Mouse (Mus musculus) fibroblast of lung, adult 2 months (primary cell): ENCODE results near the gene Scaf11.
"Not testable (repeated sequence)": the region's sequence is repeated elsewhere in the genome, so short reads cannot be mapped to it uniquely, and the experiment has no call there.

ENCODE experiments used
- DNase-seq: peaks from one replicate; pipeline ENCODE4 v3.0.0-alpha.2; 2011; ENCODE audit warnings: low read depth

Scaf11 gene

GRCm38 (mm10) chr15:96460730-96461540 is at the start of gene Scaf11:
Gene Scaf11 (minus strand): TSS chr15:96460843.
- peak; percentile 87 for DNase-seq

- DNase-seq, result peak; percentile 35
Measured at GRCm38 (mm10) chr15:96507097-96507840, 46.6 kb upstream of the Scaf11 start.

- DNase-seq, result no peak
Measured at GRCm38 (mm10) chr15:96497646-96498045, 37.0 kb upstream of the Scaf11 start.

DNA sequence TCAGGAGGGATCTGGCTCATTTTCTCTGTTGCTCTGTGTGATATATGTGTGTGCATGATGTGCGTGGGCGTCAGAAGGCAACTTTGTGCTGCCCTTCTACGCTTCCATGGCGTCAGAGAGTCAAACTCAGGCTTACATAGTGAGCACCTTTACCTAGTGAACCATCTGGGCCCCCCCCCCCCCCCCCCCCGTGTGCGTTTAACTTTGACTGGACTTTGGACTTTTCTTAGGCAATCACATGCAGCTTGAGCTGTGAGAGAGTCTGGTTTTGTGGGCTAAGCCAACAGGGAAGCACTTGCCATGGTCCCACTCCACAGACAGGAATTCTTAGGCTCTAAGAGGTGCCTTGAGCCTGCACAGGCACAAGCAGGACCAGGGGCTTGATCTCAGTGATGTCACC is 33.6 kb upstream of the Scaf11 start:
- no peak for DNase-seq

DNA sequence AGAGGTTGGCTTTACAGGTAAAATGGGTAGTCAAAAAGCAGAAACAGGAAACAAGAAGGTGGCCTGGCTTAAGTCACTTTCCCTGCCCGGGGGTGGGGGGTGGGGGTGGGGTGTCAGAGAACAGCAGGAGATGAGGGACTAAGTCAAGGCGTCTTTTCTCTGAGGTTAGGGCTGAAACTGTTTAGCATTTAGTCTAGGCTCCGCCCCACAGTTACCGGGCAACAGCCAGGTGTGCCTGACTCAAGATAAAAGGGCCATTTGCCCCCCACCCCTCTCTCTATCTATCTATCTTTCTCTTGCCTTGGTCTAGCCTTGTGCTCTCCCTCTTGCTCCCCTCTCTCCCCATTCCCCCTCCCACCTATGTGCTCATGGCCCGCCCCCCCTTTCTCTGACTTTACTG is 32.9 kb upstream of the Scaf11 start:
- DNase-seq, result no peak

DNA sequence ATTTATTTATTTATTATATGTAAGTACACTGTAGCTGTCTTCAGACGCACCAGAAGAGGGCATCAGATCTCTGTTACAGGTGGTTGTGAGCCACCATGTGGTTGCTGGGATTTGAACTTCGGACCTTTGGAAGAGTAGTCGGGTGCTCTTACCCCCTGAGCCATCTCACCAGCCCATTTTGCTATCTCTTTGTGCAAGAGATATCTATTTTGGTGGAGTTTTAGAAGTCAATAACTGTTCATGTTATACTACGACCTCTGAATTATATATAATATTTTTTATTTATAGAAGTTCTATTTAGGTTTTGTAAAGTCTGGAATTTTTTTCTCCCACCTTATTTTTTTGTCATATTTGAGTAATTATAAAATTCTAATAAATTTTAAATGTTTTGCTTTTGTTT is 32.3 kb upstream of the Scaf11 start:
- not testable (repeated sequence) for DNase-seq

GRCm38 (mm10) chr15:96491861-96492641 is 31.4 kb upstream of the Scaf11 start:
- DNase-seq, result no peak

DNA sequence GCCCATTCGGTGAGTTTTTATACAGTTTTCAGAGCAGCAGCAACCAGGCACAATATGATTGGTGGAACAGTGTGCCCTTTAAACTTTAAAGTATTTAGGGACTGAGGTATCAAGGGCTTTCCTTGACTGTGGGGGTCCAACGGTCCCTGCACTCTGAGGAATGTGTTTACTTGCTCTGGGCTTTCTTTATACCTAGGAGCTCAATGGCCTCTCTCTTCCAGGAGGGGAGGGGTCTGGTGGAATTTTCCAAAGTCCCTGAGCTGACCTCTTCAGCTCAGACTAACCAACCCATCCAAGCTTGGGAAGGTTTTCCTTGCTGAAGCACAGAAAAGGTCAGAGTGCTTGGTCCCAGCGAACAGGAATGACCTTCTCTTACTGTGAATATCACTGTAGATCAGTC is 30.8 kb upstream of the Scaf11 start:
- DNase-seq, result no peak

DNA sequence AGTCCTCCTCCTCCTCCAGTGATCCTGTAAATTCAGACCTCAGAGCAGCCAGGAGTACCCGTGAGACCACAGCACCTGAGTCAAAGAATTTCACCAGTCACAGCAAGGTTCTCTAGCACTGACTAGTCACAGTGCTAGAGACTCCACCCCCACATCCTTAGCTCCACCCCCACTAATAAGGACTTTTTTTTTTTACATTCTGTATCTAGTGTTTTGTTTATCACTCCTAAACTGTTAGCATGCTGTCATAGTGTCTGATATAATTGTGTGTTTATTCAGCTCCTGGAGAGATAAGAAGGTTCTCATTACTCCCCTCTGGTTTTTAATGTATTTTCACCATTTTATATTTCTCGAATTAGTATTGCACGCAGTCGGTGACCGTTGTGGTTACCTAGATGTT is 29.5 kb upstream of the Scaf11 start:
- DNase-seq, result no peak

DNA sequence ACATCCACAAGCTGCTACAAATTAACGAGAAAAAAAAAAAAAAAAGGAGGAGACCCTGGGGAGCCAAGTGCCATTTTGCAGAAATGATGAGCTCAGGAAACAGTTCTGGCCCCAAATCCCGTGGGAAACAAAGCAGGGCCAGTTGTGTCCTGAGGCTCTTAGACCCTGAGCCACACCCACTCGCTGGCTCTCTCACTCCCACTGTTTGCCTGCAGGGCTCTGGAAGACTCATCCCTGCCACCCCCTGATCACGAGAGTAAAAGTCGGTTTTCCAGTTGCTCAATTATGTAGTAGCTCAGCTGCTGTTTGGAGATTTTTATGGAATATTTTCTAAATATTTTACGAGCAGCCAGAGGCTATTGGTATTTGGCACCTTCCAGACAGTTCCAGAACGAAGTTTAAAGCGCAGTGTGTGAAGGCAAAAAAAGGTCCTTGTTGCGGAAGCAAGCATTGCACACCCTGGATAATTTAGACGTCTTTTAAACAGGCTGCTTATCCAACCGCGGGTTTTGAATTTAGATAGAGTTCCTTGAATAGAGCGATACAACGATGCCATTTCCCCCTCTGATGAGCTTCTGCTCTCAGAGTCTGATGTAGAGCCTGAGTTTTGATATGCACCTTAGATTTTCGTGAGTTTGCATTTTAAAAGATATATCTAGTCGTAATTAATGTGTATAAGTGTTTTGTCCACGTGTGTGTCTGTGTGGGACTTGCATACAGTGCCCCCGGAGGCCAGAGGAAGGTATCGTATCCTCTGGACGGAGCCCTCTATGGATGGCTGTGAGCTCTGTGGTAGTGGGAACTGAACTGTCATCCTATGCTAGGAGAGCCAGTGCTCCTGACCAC is 28.5 kb upstream of the Scaf11 start:
- DNase-seq, result peak; percentile 24

DNA sequence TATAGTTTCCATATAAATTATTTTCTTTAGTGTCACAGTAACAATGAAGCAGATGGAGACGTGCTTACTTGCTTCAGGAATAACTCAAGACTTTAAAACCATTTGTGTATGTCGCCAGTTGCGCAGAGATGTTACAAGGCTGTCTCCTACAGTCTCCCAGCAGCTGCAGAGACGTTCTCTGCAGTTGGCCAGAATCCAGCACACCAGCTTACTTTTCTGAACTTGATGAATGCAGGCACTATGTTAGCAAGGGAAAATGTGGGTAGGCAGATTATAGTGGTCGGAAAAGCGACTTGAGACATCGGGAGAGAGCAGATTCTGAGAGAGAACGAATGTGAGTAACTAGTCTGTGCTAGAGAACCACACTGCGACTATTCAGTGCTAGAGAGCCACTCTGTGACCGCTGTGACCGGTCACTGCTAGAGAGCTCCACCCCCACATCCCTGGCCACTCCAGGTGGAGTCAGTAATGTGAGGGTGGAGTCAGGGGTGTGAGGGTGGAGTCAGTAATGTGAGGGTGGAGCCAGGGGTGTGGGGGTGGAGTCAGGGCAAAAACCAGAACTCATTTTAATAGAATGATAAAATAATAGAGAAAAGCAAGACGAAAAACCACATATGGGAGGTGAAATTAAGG is 26.5 kb upstream of the Scaf11 start:
- no peak for DNase-seq

DNA sequence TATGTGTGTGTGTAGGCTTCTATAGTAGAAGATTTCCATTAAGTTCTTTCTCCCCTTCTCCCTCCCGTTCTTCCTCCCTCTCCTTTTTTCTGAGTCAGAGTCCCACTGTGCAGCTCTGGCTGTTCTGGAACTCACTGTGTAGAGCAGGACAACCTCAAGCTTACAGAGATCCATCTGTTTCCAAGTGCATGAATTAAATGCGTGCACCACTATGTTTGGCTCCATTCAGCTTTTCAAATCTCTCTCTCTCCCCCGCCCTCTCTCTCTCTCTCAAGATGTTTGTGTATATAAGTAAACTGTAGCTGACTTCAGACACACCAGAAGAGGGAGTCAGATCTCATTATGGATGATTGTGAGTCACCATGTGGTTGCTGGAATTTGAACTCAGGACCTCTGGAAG is 20.2 kb upstream of the Scaf11 start:
- DNase-seq, result no peak

GRCm38 (mm10) chr15:96478006-96478405 is 17.4 kb upstream of the Scaf11 start:
- no peak for DNase-seq

- DNase-seq, result peak; percentile 51
Measured at GRCm38 (mm10) chr15:96476359-96476758, 15.7 kb upstream of the Scaf11 start.

- no peak for DNase-seq
Measured at GRCm38 (mm10) chr15:96475571-96475972, 14.9 kb upstream of the Scaf11 start.

DNA sequence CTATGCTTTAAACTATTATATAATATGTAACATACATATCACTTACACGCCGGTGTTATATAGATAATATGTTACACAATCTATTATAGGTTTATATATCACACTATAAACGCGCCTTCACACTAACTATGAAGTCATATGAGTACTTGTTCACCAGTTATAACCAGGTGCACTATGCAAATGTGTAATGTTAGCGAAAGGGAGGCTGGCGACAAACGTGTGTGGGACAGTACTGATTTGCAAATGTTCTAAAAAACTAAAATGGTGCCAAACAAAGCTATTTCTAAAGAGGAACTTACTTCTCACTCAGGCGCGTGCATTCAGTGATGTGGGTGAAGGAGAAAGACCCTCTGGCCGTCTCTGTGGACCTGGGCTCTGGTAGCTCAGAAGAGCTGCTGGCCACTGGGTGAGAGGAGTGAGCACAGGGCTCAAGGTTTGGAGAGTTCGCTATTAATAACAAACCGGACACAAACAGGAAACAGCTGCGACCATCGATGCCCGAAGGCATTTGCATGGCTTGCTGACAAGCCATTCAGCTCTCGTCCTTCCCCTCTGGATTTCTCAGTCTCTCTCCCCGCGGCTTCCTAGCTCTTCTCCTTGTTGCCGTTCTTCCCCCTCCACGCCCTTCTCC is 13.8 kb upstream of the Scaf11 start:
- no peak for DNase-seq

DNA sequence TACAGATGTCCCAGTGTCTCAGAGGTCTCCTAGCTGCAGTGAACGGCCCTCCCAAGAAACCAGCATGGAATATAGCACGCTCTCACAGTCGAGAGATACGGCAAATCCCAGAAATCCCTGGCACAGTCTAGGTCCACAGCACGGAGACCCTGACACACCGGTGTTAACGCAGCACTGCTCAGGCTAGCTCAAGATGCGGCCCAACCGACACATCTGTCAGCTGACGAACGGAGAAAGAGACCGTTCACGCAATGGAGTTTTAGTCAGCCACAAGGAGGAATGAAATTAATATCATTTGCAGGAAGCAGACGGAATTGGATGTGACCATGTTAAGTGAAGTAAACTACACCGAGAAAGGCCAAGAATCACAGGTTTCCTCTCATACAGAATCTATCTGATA is 13.3 kb upstream of the Scaf11 start:
- DNase-seq, result no peak

- no peak for DNase-seq
Measured at GRCm38 (mm10) chr15:96468316-96468715, 7.7 kb upstream of the Scaf11 start.

GRCm38 (mm10) chr15:96467844-96468243 is 7.2 kb upstream of the Scaf11 start:
- DNase-seq, result no peak

DNA sequence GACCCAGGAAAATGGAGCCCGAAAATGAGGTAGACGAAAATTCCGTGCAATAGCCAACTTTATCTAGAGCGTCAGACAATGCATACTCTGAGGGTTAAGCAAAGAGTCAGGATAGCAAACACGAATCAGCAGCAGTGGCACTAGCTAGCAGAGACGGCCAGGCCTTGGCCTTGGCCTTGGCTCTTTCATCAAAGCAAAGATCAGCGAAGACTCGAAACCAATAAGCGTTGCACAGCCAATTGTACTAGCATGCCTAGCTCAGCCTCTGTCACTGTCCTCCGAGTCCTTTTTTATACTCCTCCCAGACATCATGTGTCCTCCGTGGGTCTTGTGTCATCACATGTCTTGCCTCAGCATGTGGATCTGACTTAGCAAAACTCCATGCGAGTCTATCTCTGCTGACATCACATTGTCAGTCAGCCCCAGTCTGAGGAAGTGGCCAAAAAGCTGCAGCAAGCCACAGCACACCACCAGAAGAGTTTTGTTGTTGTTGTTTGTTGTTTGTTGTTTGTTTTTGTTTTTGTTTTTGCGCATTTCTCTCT is 5.8 kb upstream of the Scaf11 start:
- no peak for DNase-seq
